Mouse (Mus musculus): Measurements from ENCODE around the gene Sympk.
A peak's percentile ranks its signal among the peaks of the same experiment; 100 is the strongest.

DNA sequence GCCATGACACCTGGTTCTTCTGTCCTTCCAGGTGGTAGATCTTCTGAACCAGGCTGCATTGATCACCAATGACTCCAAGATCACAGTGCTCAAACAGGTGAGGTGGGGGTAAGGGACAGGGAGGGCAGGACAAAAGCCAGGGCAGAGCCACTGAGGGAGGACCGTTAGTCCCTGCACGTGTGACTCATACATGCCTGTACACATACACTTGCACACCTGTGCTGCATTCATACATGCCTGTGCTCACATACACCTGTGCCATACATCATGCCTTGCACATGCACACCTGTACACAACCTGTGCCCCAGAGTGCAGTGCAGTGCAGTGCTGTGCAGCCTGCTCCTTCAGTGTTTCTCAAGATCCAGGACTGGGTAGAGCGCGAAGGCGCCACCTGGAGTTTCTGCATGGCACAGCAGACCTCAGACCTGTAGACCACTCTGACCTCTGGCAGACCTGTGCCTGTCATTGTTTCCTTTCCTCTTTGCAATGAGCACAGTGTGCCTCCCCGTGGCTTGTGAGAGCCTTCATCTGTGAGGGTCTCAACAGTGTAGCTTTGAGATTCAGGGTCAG lies 5.0 kb downstream of the Sympk start:
- no peak for TF ChIP-seq POLR2A (IDR thresholded peaks at IDR 0.05; ENCODE audit: extremely low read depth, insufficient read depth, low read length)
- TF ChIP-seq CTCF (IDR thresholded peaks at IDR 0.05; ENCODE audit: extremely low read depth, insufficient read depth, low read length), result peak; percentile 59
